ENCODE assay signal across 28 mouse cellular contexts in the genomic region with DNA sequence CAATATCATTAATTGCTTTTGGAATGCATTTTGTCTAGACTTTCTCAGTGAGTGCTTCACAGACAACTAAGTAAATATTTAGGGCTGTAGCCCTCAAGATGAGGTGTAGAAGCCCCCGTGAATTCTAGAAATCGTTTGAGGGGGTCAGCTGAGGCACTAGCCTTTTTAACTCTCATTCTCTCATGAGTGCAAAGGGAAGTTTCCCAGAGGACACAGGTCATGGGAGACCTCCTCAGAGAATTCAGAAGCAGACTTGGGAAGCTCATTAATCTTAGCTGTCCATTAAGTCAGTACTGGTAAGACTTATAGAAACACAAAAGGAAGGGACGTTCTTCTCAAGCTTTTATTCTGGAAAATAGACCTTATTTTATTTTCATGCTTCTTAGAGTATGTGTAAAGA. TPM values are rescaled to one million over a fixed set of nuclear protein-coding genes. Genes with fewer than 3 reads are reported as not detected.
DNase-seq lines count a peak whose midpoint lies in the region; ATAC-seq and TF ChIP-seq lines count a peak whose summit lies in the region.
"Had no signal": no experiment of that assay in that cellular context is flagged by ENCODE, and none has a peak within 500 bp of the region (broad histone marks: within the 10 kb centered on the region; RNA-seq: fewer than 3 reads in every experiment).

No protein-coding gene starts in this region.

- H3K27me3 ChIP-seq in heart, adult 2 months (ENCODE audit: control insufficient read depth, insufficient read depth, low read length) = no peaks in the 10 kb centered on the region
- no peaks in the 10 kb centered on the region for H3K27me3 ChIP-seq in kidney, embryonic 15.5 days
- H3K27me3 ChIP-seq in kidney, embryonic 16.5 days (ENCODE audit: insufficient read depth, low read length) = no peaks in the 10 kb centered on the region
- H3K27me3 ChIP-seq: CH12.LX; embryonic facial prominence, embryonic 13.5 days; forebrain, embryonic 15.5 days; hindbrain, embryonic 13.5 days; Patski had no signal

- H3K79me2 ChIP-seq in heart, adult 2 months (replicated peaks; ENCODE audit: control insufficient read depth, insufficient read depth, low read length) = no peaks in the 10 kb centered on the region

- TF ChIP-seq POLR2A in heart, adult 2 months (IDR thresholded peaks at IDR 0.05; ENCODE audit: insufficient read depth, low read depth, low read length) = no peak

- peak; percentile 54 for DNase-seq in heart, adult 11 months
- DNase-seq in heart, adult 2 months = no peak
- DNase-seq in embryo, embryonic 10.5 days (ENCODE audit: low spot score) = peak; percentile 71
- peak; percentile 57 for DNase-seq in mesoderm, embryonic 11.5 days (ENCODE audit: low read depth, low spot score)
- DNase-seq in right cerebral cortex, postnatal 25 days = no peak
- DNase-seq: adrenal gland, postnatal 14 days; B cell, adult 2 months; cerebellum, adult 11 months; cerebellum, adult 2 months; cerebellum, adult 9-11 months; cerebellum, postnatal 25 days; gastrocnemius, postnatal 10 days; gastrocnemius, postnatal 36 days had no signal

- ATAC-seq in kidney, embryonic 15.5 days (replicated peaks; ENCODE audit: low FRiP score) = no peak
- no peak for ATAC-seq in kidney, embryonic 16.5 days (ENCODE audit: low FRiP score, low TSS enrichment)
- ATAC-seq in frontal cortex, adult (ENCODE audit: low TSS enrichment) = no peak
- ATAC-seq: forebrain, embryonic 15.5 days; hindbrain, embryonic 16.5 days; intestine, postnatal 0 days; Patski had no signal

- intact Hi-C loops in heart, adult 2 months (cut with DNase I) = no loop called here

- TF ChIP-seq CTCF in heart, adult 2 months (IDR thresholded peaks at IDR 0.05) = no peak

- no peak overlapping the region for H3K4me2 ChIP-seq in kidney, embryonic 15.5 days
- no peak overlapping the region for H3K4me2 ChIP-seq in kidney, embryonic 16.5 days (replicated peaks; ENCODE audit: low read depth, low read length)
- H3K4me2 ChIP-seq: embryonic facial prominence, embryonic 13.5 days; forebrain, embryonic 12.5 days; forebrain, embryonic 15.5 days; hindbrain, embryonic 13.5 days had no signal

- peaks cover 2% of the 10 kb centered on the region; the same call in 1 of the 2 replicates for H3K36me3 ChIP-seq in heart, adult 2 months (ENCODE audit: control insufficient read depth, insufficient read depth, low read length)
- no peaks in the 10 kb centered on the region for H3K36me3 ChIP-seq in kidney, embryonic 15.5 days
- H3K36me3 ChIP-seq in kidney, embryonic 16.5 days (ENCODE audit: insufficient read depth, low read length) = no peaks in the 10 kb centered on the region
- H3K36me3 ChIP-seq: embryonic facial prominence, embryonic 10.5 days; embryonic facial prominence, embryonic 13.5 days; forebrain, embryonic 12.5 days; forebrain, embryonic 15.5 days; heart, embryonic 10.5 days; hindbrain, embryonic 13.5 days had no signal

- no peak overlapping the region for H3K4me3 ChIP-seq in heart, adult 2 months
- H3K4me3 ChIP-seq in kidney, embryonic 15.5 days (replicated peaks) = no peak overlapping the region
- no peak overlapping the region for H3K4me3 ChIP-seq in kidney, embryonic 16.5 days (ENCODE audit: low read length)
- H3K4me3 ChIP-seq: embryonic facial prominence, embryonic 10.5 days; embryonic facial prominence, embryonic 13.5 days; erythroblast, embryonic 14.5 days; forebrain, embryonic 12.5 days; forebrain, embryonic 15.5 days; heart, embryonic 10.5 days; hindbrain, embryonic 13.5 days had no signal

- H3K9me3 ChIP-seq in kidney, embryonic 15.5 days (replicated peaks) = no peaks in the 10 kb centered on the region
- no peaks in the 10 kb centered on the region for H3K9me3 ChIP-seq in kidney, embryonic 16.5 days (ENCODE audit: low read length)
- H3K9me3 ChIP-seq: embryonic facial prominence, embryonic 10.5 days; embryonic facial prominence, embryonic 13.5 days; forebrain, embryonic 12.5 days; forebrain, embryonic 15.5 days; G1E; heart, embryonic 10.5 days; hindbrain, embryonic 13.5 days had no signal

- TF ChIP-seq EP300 in heart, adult 2 months (IDR thresholded peaks at IDR 0.05; ENCODE audit: insufficient read depth, low read depth, low read length) = no peak

- no peak overlapping the region for H3K9ac ChIP-seq in heart, adult 2 months (ENCODE audit: low read depth, low read length)
- H3K9ac ChIP-seq in kidney, embryonic 15.5 days = no peak overlapping the region
- H3K9ac ChIP-seq in kidney, embryonic 16.5 days (replicated peaks; ENCODE audit: low read length) = no peak overlapping the region
- H3K9ac ChIP-seq: embryonic facial prominence, embryonic 13.5 days; forebrain, embryonic 12.5 days; forebrain, embryonic 15.5 days; hindbrain, embryonic 13.5 days had no signal

- peaks cover 1% of the 10 kb centered on the region; the same call in 1 of the 2 replicates for H3K4me1 ChIP-seq in heart, adult 2 months (ENCODE audit: control insufficient read depth, insufficient read depth, low read length)
- peaks cover 23% of the 10 kb centered on the region for H3K4me1 ChIP-seq in kidney, embryonic 15.5 days
- H3K4me1 ChIP-seq in kidney, embryonic 16.5 days (ENCODE audit: insufficient read depth, low read length) = peaks cover 12% of the 10 kb centered on the region; the same call in 1 of the 2 replicates
- H3K4me1 ChIP-seq: embryonic facial prominence, embryonic 13.5 days; forebrain, embryonic 12.5 days; forebrain, embryonic 15.5 days; heart, embryonic 10.5 days; hindbrain, embryonic 13.5 days had no signal

- 61% methylated on average over 3 of the region's 3 CpGs for WGBS in heart, adult 2 months
- WGBS in kidney, embryonic 15.5 days = 7% methylated on average over 3 of the region's 3 CpGs
- WGBS in kidney, embryonic 16.5 days = 11% methylated on average over 3 of the region's 3 CpGs

- no peak overlapping the region for H3K27ac ChIP-seq in heart, adult 2 months
- 0 out of 2 replicates have a peak overlapping the region, but pooled peaks have one; percentile 22 for H3K27ac ChIP-seq in kidney, embryonic 15.5 days
- no peak overlapping the region for H3K27ac ChIP-seq in kidney, embryonic 16.5 days (ENCODE audit: low read length)
- H3K27ac ChIP-seq: embryonic facial prominence, embryonic 10.5 days; embryonic facial prominence, embryonic 13.5 days; forebrain, embryonic 12.5 days; forebrain, embryonic 15.5 days; heart, embryonic 10.5 days; hindbrain, embryonic 13.5 days had no signal

RNA-seq across cellular contexts. Expression of gene Agps, which starts 7.1 kb away (rescaled TPM):
- 10 to 100 TPM; 30.7 to 30.8 TPM for total RNA-seq in heart, adult 2 months (2021)
- 4.7 and 9.8 TPM in 2 replicates for polyA plus RNA-seq in heart, adult 2 months (2012; rRNA removed)
- 39.1 and 41.5 TPM in 2 replicates for polyA plus RNA-seq in kidney, embryonic 15.5 days (2015; fragmentation: Nextera tagmentation; extraction: Ambion mirVana)
- polyA plus RNA-seq in kidney, embryonic 16.5 days (2015; fragmentation: Nextera tagmentation; extraction: Ambion mirVana) = 39.2 and 40.0 TPM in 2 replicates

Comparison
In these comparisons a context has a peak if more than half of its experiments do, and no peak if none do; other contexts are left out.
1. DNase-seq: peak in heart, adult 11 months (single experiment), embryo, embryonic 10.5 days (single experiment) and mesoderm, embryonic 11.5 days (single experiment); none in heart, adult 2 months (0 of 2) and right cerebral cortex, postnatal 25 days (single experiment).